Mouse (Mus musculus): ENCODE results near the gene Parg. TPM values are rescaled to one million over a fixed set of nuclear protein-coding genes. Genes with fewer than 3 reads are reported as not detected.
A peak's percentile ranks its signal among the peaks of the same experiment; 100 is the strongest.

The Parg gene
- 12.7 and 19.2 TPM in 2 replicates for total RNA-seq (2015; ENCODE audit: low replicate concordance)
- total RNA-seq (2017; ENCODE audit: low replicate concordance): 28.6 and 39.1 TPM in 2 replicates

DNA sequence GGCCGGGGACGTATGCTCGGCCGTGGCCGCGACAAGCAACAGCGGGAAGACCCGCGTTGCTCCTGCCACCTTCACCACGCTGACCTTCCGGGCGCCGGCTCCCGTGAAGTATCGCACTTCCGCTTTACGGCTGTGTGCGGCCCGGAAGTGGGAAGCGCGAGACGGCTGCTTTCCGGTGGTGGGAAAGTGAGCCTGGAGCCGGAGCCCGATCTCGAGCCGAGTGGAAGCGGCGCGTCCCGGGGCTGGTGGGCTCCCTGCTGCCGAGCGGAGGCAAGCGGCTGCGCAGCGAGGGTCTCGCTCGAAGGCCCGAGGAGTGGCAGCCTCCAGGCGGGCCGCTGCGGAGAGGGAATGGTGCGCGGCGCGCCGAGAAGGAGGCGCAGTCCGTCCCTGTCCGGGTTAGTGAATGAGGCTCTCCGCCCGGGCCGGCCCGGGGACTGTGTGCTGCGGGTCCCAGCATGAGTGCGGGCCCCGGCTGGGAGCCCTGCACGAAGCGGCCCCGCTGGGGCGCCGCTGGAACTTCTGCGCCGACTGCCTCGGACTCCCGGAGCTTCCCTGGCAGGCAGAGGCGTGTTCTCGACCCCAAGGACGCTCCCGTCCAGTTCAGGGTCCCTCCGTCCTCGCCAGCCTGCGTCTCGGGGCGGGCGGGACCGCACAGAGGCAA lies at the start of gene Parg, which contains the start of gene Timm23:
Gene Parg (plus strand): TSS at position 159 of the 661 bp plus-strand sequence.
Gene Timm23 (minus strand): TSS at position 108 of the 661 bp plus-strand sequence.
- ATAC-seq (replicated peaks; ENCODE audit: low FRiP score, poor library complexity, severe bottlenecking): peak; percentile 96

- no peak for ATAC-seq (replicated peaks; ENCODE audit: low FRiP score, poor library complexity, severe bottlenecking)
Observed at GRCm38 (mm10) chr14:32152243-32152965, 49.3 kb upstream of the Parg start.

GRCm38 (mm10) chr14:32153156-32153555 lies 48.6 kb upstream of the Parg start:
- no peak for ATAC-seq (replicated peaks; ENCODE audit: low FRiP score, poor library complexity, severe bottlenecking)

DNA sequence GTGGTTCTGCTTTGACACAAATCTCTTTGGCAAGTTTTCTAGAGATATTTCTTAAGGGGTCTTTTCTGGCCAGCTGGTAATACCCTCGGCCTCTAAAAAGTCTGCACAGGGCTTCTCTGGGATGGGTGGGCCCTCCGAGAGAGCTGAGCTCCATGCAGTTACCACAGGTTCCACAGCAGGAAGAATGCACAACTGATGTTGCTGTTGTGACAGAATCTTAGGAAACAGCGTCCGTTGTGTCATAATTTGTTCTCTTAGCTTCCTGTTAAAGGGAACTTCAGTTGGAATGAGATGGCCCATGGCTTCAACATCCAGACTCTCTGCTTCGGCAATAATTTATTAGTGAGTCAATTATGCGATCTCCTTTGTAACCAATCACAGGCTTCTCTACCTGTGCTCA lies 47.0 kb upstream of the Parg start:
- ATAC-seq (replicated peaks; ENCODE audit: low FRiP score, poor library complexity, severe bottlenecking): no peak

GRCm38 (mm10) chr14:32159150-32159670 lies 42.5 kb upstream of the Parg start:
- ATAC-seq (replicated peaks; ENCODE audit: low FRiP score, poor library complexity, severe bottlenecking): no peak

GRCm38 (mm10) chr14:32159690-32160246 lies 42.0 kb upstream of the Parg start, which contains the start of gene Ncoa4:
Gene Ncoa4, plus strand, starts transcription at chr14:32159865.
- peak; percentile 91 for ATAC-seq (replicated peaks; ENCODE audit: low FRiP score, poor library complexity, severe bottlenecking)

GRCm38 (mm10) chr14:32160563-32160962 lies 41.2 kb upstream of the Parg start:
- ATAC-seq (replicated peaks; ENCODE audit: low FRiP score, poor library complexity, severe bottlenecking): peak; percentile 8

- 0 out of 2 replicates have a peak, but pooled peaks have one; percentile 11 for ATAC-seq (replicated peaks; ENCODE audit: low FRiP score, poor library complexity, severe bottlenecking)
Observed at GRCm38 (mm10) chr14:32161090-32161885, 40.5 kb upstream of the Parg start.

GRCm38 (mm10) chr14:32162231-32162630 lies 39.5 kb upstream of the Parg start:
- ATAC-seq (replicated peaks; ENCODE audit: low FRiP score, poor library complexity, severe bottlenecking): no peak

- no peak for ATAC-seq (replicated peaks; ENCODE audit: low FRiP score, poor library complexity, severe bottlenecking)
Observed at GRCm38 (mm10) chr14:32163203-32163888, 38.4 kb upstream of the Parg start.

- no peak for ATAC-seq (replicated peaks; ENCODE audit: low FRiP score, poor library complexity, severe bottlenecking)
Observed at GRCm38 (mm10) chr14:32164173-32165051, 37.3 kb upstream of the Parg start.

GRCm38 (mm10) chr14:32165278-32166061 lies 36.3 kb upstream of the Parg start:
- peak; percentile 74 for ATAC-seq (replicated peaks; ENCODE audit: low FRiP score, poor library complexity, severe bottlenecking)

- no peak for ATAC-seq (replicated peaks; ENCODE audit: low FRiP score, poor library complexity, severe bottlenecking)
Observed at GRCm38 (mm10) chr14:32166062-32166441, 35.7 kb upstream of the Parg start.

- ATAC-seq (replicated peaks; ENCODE audit: low FRiP score, poor library complexity, severe bottlenecking): no peak
Observed at GRCm38 (mm10) chr14:32166840-32167239, 34.9 kb upstream of the Parg start.

GRCm38 (mm10) chr14:32167326-32167725 lies 34.4 kb upstream of the Parg start:
- ATAC-seq (replicated peaks; ENCODE audit: low FRiP score, poor library complexity, severe bottlenecking): no peak

GRCm38 (mm10) chr14:32168653-32169231 lies 33.0 kb upstream of the Parg start:
- peak; percentile 81 for ATAC-seq (replicated peaks; ENCODE audit: low FRiP score, poor library complexity, severe bottlenecking)

DNA sequence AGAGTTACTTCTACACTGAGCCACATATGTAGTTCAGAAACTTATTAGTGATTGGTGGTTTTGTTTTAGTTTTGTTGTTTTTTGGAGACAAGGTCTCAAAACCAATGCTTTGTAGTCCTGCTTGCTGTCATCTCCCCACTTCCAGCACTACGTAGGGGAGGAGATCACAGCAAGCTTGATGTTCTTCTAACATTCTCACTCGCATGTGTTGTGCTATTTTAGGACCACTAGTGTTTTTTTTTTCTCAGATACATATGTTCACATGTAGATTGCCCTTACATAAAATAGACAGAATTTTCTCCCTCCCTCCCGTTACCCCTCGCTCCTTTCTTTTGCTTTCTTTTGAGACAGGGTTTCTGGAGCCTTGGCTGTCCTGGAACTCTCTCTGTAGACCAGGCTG lies 31.6 kb upstream of the Parg start:
- no peak for ATAC-seq (replicated peaks; ENCODE audit: low FRiP score, poor library complexity, severe bottlenecking)
